Mouse (Mus musculus) spleen, adult 12 weeks (tissue): ENCODE results near the gene Cd274.

ENCODE experiments used
- DNase-seq: peaks from one replicate; pipeline ENCODE4 v3.0.0; 2022; ENCODE audit warnings: low spot score

The Cd274 gene

GRCm38 (mm10) chr19:29430953-29431352, 63.7 kb downstream of the Cd274 start:
- peak; percentile 9 for DNase-seq

GRCm38 (mm10) chr19:29436793-29437479, 69.7 kb downstream of the Cd274 start:
- no peak for DNase-seq
